Mouse (Mus musculus) erythroblast, embryonic 14.5 days (primary cell): ENCODE measurements around the gene Tspan17.

ENCODE experiments used
- GATA1 ChIP-seq: IDR thresholded peaks from 2 replicates; pipeline ENCODE4 v1.6.1; 2012; ENCODE audit warnings: low read length, inconsistent platforms, mixed read lengths
- TAL1 ChIP-seq: IDR thresholded peaks from 3 replicates; pipeline ENCODE4 v1.6.1; 2012; ENCODE audit warnings: low read length, inconsistent platforms, mixed read lengths

DNA sequence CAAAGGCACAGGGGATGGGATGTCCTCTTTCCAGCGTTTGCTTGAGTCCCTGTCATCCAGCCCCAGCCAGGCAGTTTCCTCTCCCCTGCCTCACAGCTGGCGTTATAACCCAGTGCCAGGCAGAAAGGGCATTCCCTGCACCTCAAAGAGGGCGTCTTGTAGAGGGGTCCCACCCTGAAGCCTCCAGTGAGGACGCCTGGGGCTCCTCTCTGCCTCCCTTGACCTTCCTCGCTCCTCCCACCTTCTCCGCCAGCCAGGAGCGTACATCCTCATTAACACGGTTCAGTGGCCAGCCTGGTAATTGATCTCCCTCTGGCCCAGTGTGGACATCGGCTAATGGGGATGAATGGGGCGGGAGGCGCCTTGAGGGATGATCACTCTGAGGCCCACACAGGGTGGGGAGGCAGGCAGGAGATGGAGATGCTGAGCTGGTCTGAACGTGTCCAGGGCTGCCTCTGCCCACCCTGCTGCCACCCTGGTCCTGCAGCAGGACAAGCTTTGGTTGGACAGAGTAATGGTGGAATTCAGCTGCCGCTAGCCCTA, 17.3 kb downstream of the Tspan17 start:
- TF ChIP-seq TAL1: no peak
- no peak for TF ChIP-seq GATA1
